In the genomic region with DNA sequence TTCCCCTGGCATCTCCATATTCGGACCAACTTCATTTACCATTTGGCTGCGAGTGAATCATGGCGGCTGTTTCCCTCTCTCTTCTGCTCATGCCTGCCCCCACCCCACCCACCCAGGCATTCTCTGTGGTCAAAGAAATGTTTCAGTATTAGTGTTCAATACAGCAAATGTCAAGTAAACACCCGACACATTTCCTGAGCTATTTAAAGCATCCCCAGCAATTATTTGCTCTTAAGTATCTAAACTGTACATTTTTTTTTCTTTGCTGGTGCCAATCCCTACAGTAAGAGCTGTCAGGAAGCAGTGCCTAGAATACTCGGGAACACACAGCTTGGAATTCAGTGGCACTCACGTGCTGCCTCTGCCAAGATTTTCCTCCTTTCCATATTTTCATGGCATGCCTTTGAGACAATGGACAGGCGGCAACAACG, we compare ENCODE assay signal across 19 mouse cellular contexts. TPM values are rescaled to one million over a fixed set of nuclear protein-coding genes. Genes with fewer than 3 reads are reported as not detected.
DNase-seq lines count a peak whose midpoint lies in the region; ATAC-seq and TF ChIP-seq lines count a peak whose summit lies in the region.
"Had no signal": no experiment of that assay in that cellular context is flagged by ENCODE, and none has a peak within 500 bp of the region (broad histone marks: within the 10 kb centered on the region; RNA-seq: fewer than 3 reads in every experiment).

No protein-coding gene starts in this region.

- H3K27me3 ChIP-seq in forebrain, embryonic 13.5 days, result no peaks in the 10 kb centered on the region
- H3K27me3 ChIP-seq in forebrain, embryonic 10.5 days (ENCODE audit: poor library complexity, severe bottlenecking), result no peaks in the 10 kb centered on the region
- no peaks in the 10 kb centered on the region for H3K27me3 ChIP-seq in forebrain, embryonic 16.5 days (replicated peaks; ENCODE audit: control insufficient read depth, insufficient read depth, low read length)
- H3K27me3 ChIP-seq in hindbrain, embryonic 11.5 days (ENCODE audit: control insufficient read depth, insufficient read depth, low read length), result no peaks in the 10 kb centered on the region
- H3K27me3 ChIP-seq in limb, embryonic 10.5 days (ENCODE audit: low read depth, poor library complexity, severe bottlenecking), result no peaks in the 10 kb centered on the region
- H3K27me3 ChIP-seq: hindbrain, embryonic 13.5 days had no signal

- 0 out of 2 replicates have a peak, but pooled peaks cover 10% of the 10 kb centered on the region for H3K4me1 ChIP-seq in forebrain, embryonic 13.5 days
- H3K4me1 ChIP-seq in forebrain, embryonic 10.5 days, result peaks cover 9% of the 10 kb centered on the region
- H3K4me1 ChIP-seq in forebrain, embryonic 16.5 days (replicated peaks; ENCODE audit: control insufficient read depth, insufficient read depth, low read length), result peaks cover 22% of the 10 kb centered on the region
- no peaks in the 10 kb centered on the region for H3K4me1 ChIP-seq in hindbrain, embryonic 11.5 days (replicated peaks; ENCODE audit: control insufficient read depth, insufficient read depth, low read length)
- peaks cover 9% of the 10 kb centered on the region; the same call in 1 of the 2 replicates for H3K4me1 ChIP-seq in limb, embryonic 10.5 days
- H3K4me1 ChIP-seq: hindbrain, embryonic 13.5 days had no signal

- peaks cover 5% of the 10 kb centered on the region; the same call in 1 of the 2 replicates for H3K36me3 ChIP-seq in forebrain, embryonic 13.5 days (ENCODE audit: poor library complexity, severe bottlenecking)
- peaks cover 3% of the 10 kb centered on the region; the same call in 1 of the 2 replicates for H3K36me3 ChIP-seq in forebrain, embryonic 10.5 days (replicated peaks)
- no peaks in the 10 kb centered on the region for H3K36me3 ChIP-seq in forebrain, embryonic 16.5 days (ENCODE audit: control insufficient read depth, insufficient read depth)
- H3K36me3 ChIP-seq in hindbrain, embryonic 11.5 days (ENCODE audit: control insufficient read depth, insufficient read depth, low read length), result no peaks in the 10 kb centered on the region
- no peaks in the 10 kb centered on the region for H3K36me3 ChIP-seq in limb, embryonic 10.5 days
- H3K36me3 ChIP-seq: embryonic facial prominence, embryonic 10.5 days; hindbrain, embryonic 13.5 days had no signal

- H3K9ac ChIP-seq in forebrain, embryonic 13.5 days, result no peak overlapping the region
- H3K9ac ChIP-seq in forebrain, embryonic 16.5 days (replicated peaks; ENCODE audit: low read depth, low read length), result no peak overlapping the region
- H3K9ac ChIP-seq in hindbrain, embryonic 11.5 days (ENCODE audit: low read depth, low read length), result no peak overlapping the region
- H3K9ac ChIP-seq: hindbrain, embryonic 13.5 days; liver, postnatal 0 days had no signal

- no peak; the same call in 1 of the 2 replicates for ATAC-seq in forebrain, embryonic 13.5 days
- ATAC-seq in forebrain, embryonic 16.5 days, result peak; percentile 50; the same call in 1 of the 2 replicates
- ATAC-seq in hindbrain, embryonic 11.5 days (ENCODE audit: low FRiP score), result no peak
- ATAC-seq: liver, postnatal 0 days; lung, postnatal 0 days; midbrain, embryonic 16.5 days had no signal

- no peak for TF ChIP-seq CTCF in layer of hippocampus, adult 2 months (conservative IDR thresholded peaks at IDR 0.05)

- DNase-seq in forebrain, embryonic 10.5 days (ENCODE audit: extremely low spot score, low spot score), result no peak
- DNase-seq in layer of hippocampus, adult 2 months (ENCODE audit: low spot score in 2 of 2), result no peak
- no peak for DNase-seq in layer of hippocampus, adult 9-11 months
- DNase-seq in hindbrain, embryonic 11.5 days (ENCODE audit: low spot score), result no peak
- no peak for DNase-seq in limb, embryonic 10.5 days (ENCODE audit: low spot score)
- DNase-seq: adrenal gland, adult 8-10 months; cerebellum, adult 9-10 months; kidney, adult 2 months; thymus, adult 18-20 months had no signal

- no peak overlapping the region for H3K4me3 ChIP-seq in forebrain, embryonic 13.5 days
- H3K4me3 ChIP-seq in forebrain, embryonic 10.5 days, result no peak overlapping the region
- H3K4me3 ChIP-seq in layer of hippocampus, adult 2 months, result no peak overlapping the region
- H3K4me3 ChIP-seq in forebrain, embryonic 16.5 days (replicated peaks; ENCODE audit: low read length), result no peak overlapping the region
- no peak overlapping the region for H3K4me3 ChIP-seq in hindbrain, embryonic 11.5 days (ENCODE audit: low read depth, low read length)
- no peak overlapping the region for H3K4me3 ChIP-seq in limb, embryonic 10.5 days
- H3K4me3 ChIP-seq: embryonic facial prominence, embryonic 10.5 days; hindbrain, embryonic 13.5 days; myocyte had no signal

- WGBS in forebrain, embryonic 13.5 days, result 73% methylated on average over 8 of the region's 8 CpGs
- 92% methylated on average over 8 of the region's 8 CpGs for WGBS in forebrain, embryonic 10.5 days
- WGBS in forebrain, embryonic 16.5 days, result 36% methylated on average over 8 of the region's 8 CpGs
- WGBS in hindbrain, embryonic 11.5 days, result 84% methylated on average over 8 of the region's 8 CpGs
- WGBS in limb, embryonic 10.5 days, result 90% methylated on average over 8 of the region's 8 CpGs

- H3K9me3 ChIP-seq in forebrain, embryonic 13.5 days (replicated peaks), result peaks cover 4% of the 10 kb centered on the region
- peaks cover 5% of the 10 kb centered on the region; the same call in 1 of the 2 replicates for H3K9me3 ChIP-seq in forebrain, embryonic 10.5 days
- no peaks in the 10 kb centered on the region for H3K9me3 ChIP-seq in forebrain, embryonic 16.5 days (ENCODE audit: control insufficient read depth, low read length)
- H3K9me3 ChIP-seq in hindbrain, embryonic 11.5 days (ENCODE audit: control insufficient read depth, low read length), result no peaks in the 10 kb centered on the region
- H3K9me3 ChIP-seq in limb, embryonic 10.5 days (replicated peaks), result no peaks in the 10 kb centered on the region
- H3K9me3 ChIP-seq: hindbrain, embryonic 13.5 days had no signal

- peak overlapping the region; percentile 44 for H3K27ac ChIP-seq in forebrain, embryonic 13.5 days
- H3K27ac ChIP-seq in forebrain, embryonic 10.5 days, result no peak overlapping the region
- peak overlapping the region; percentile 18; the same call in 1 of the 2 replicates for H3K27ac ChIP-seq in layer of hippocampus, adult 2 months
- H3K27ac ChIP-seq in forebrain, embryonic 16.5 days (ENCODE audit: low read length), result peak overlapping the region; percentile 60
- no peak overlapping the region for H3K27ac ChIP-seq in hindbrain, embryonic 11.5 days (ENCODE audit: low read depth, low read length)
- H3K27ac ChIP-seq in limb, embryonic 10.5 days, result no peak overlapping the region
- H3K27ac ChIP-seq: embryonic facial prominence, embryonic 10.5 days; hindbrain, embryonic 13.5 days; macrophage had no signal

- no peak overlapping the region for H3K4me2 ChIP-seq in forebrain, embryonic 13.5 days
- H3K4me2 ChIP-seq in forebrain, embryonic 16.5 days (ENCODE audit: low read length), result no peak overlapping the region
- H3K4me2 ChIP-seq in hindbrain, embryonic 11.5 days (replicated peaks; ENCODE audit: low read depth, low read length), result no peak overlapping the region
- H3K4me2 ChIP-seq: heart, embryonic 11.5 days; hindbrain, embryonic 13.5 days had no signal

RNA-seq across cellular contexts. Expression of gene Atxn1, which starts 32.3 kb away (rescaled TPM):
- polyA plus RNA-seq in forebrain, embryonic 13.5 days (2015; fragmentation: Nextera tagmentation; extraction: Ambion mirVana), result 7.7 and 8.7 TPM in 2 replicates
- polyA plus RNA-seq in forebrain, embryonic 10.5 days (2016; fragmentation: Nextera tagmentation; extraction: Ambion mirVana), result 1.6 and 2.2 TPM in 2 replicates
- total RNA-seq in layer of hippocampus, adult 2 months (2021), result 100 to 1,000 TPM; 128 to 131 TPM
- polyA plus RNA-seq in forebrain, embryonic 16.5 days (2015; fragmentation: Nextera tagmentation; extraction: Ambion mirVana), result 12.1 and 15.3 TPM in 2 replicates
- 1.5 and 3.2 TPM in 2 replicates for polyA plus RNA-seq in hindbrain, embryonic 11.5 days (2014; fragmentation: Nextera tagmentation; extraction: Ambion mirVana)
- polyA plus RNA-seq in limb, embryonic 10.5 days (2016; fragmentation: Nextera tagmentation; extraction: Ambion mirVana), result 1.0 and 1.4 TPM in 2 replicates

Comparison
In these comparisons a context has a peak if more than half of its experiments do, and no peak if none do; other contexts are left out.
1. H3K27ac ChIP-seq: peak in forebrain, embryonic 13.5 days (single experiment), layer of hippocampus, adult 2 months (single experiment) and forebrain, embryonic 16.5 days (single experiment); none in forebrain, embryonic 10.5 days (single experiment), hindbrain, embryonic 11.5 days (single experiment) and limb, embryonic 10.5 days (single experiment).